Mouse (Mus musculus) adrenal gland, postnatal 4 days (tissue): Measurements from ENCODE around the gene Dock7. TPM values are rescaled to one million over a fixed set of nuclear protein-coding genes. Genes with fewer than 3 reads are reported as not detected.

Experiments used
- DNase-seq, 2 experiments: peaks; one replicate each; pipeline ENCODE4 v3.0.0; 2021 to 2022; ENCODE audit warnings: low spot score in 2 of 2, mixed read lengths in 2 of 2
- total RNA-seq, 2 experiments: library from RNA; stranded (reverse); gene quantifications; 2 replicates each; pipeline ENCODE4 v1.2.3; 2021

Dock7 gene
- total RNA-seq, 2 experiments from 2014 or later: 64.6 to 72.1 TPM

DNA sequence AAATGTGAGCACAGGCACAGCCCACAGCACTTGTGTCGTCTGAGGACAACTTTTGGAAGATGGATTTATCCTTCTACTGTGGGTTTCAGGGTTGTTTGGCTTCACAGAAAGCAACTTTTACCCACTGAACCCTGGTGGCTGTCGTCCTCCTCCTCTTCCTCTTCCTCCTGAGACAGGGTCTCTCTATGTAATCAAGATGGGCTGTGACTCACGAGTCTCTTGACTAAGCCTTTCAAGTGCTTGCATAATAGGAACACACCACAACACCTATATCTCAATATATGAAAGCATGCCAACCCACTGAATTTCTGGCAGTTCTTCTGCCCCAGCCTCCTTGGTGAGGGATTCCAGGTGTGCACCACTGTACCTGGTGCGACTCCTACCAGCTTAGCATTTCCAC is 199.8 kb downstream of the Dock7 start:
- DNase-seq: no peak

DNA sequence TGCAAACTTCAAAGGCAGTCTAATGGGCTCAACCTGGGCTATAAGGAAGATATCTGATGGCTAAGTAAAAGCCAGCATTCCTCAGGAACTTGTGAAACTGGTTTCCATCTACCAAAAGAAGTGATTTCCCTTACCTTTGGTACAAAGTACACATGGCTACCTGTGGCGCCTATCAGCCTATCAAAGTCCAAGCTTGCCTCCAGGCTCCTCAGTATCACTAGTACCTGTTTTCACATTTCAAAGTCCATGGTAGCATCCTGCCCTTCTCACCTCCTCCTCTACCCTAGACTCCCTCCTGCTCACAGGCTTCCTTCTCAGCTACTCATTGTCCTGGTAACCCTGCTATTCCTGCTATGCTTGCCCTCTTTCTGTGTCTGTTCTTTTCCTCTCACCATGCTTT is 202.5 kb downstream of the Dock7 start:
- DNase-seq: no peak

DNA sequence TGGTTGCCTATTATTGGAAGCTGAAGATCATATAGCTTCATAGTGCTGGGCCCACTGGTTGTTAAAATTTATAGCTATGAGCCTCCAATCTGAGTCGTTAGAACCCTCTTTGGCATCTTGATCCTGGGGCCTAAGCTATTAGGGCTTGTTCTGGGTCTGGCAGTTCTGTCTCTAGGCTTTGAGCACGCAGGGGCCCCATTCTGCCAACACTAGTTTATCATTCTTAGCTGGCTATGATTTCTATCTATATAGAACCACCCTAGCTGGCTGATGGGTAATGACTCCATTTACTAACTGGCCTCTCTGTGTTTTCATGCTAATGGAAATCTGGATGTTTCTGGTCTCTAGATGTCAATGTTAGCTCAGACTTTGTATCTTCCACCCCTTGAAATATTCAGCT is 203.0 kb downstream of the Dock7 start:
- no peak for DNase-seq

DNA sequence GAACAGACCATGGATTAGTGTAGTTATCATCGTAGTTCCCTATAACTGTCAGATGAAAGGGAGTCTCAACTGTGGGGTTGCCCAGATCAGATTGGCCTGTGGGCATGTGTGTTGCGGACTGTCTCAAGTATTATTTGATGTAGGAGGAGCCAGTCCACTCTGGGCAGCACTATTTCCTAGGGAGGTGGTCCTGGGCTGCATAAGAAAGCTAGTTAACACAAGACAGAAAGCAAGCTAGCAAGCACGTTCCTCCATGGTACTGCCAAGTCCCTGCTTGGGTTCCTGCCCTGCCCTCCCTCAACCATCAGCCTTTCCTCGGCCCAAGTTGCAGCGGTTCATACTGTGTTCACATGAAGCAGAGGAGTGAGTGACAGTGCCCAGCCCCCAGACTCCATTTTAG is 210.5 kb downstream of the Dock7 start:
- no peak for DNase-seq

DNA sequence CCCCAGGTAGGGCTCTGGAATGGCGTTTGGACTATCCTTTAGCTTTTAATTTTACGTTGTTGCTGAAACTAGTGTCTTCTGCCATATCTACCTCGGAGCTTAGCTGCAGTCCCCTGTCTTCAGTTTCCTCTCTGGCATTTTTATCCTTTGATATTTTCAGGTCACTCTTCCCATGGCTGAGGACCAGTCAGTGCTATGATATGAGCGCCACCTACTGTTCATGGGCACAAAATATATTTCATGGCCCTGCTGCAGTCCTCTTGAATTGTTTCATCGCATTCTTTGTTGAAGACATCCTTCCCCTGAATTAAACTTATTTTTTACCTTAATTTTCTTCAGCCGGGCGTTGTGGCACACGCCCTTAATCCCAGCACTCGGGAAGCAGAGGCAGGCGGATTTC is 233.6 kb downstream of the Dock7 start:
- no peak for DNase-seq

Other genes with a start within 250 kb of the Dock7 start
- 10 to 100 TPM; 48.1 to 59.0 TPM for gene Usp1, start 197.1 kb downstream of the Dock7 start, total RNA-seq
- gene Angptl3, start 90.0 kb downstream of the Dock7 start, total RNA-seq: 10 to 100 TPM in 1 of 2 experiments, 1 to 10 TPM in 1; 1.7 to 46.8 TPM
- 10 to 100 TPM; 12.9 to 13.8 TPM for gene Atg4c, start 73.0 kb upstream of the Dock7 start, total RNA-seq
- under 1 TPM; 0.64 to 0.82 TPM for gene Gm12689, start 175.0 kb upstream of the Dock7 start, total RNA-seq